ENCODE assay signal across 17 mouse cellular contexts in genomic region chr4:91524367-91524766, GRCm38 (mm10).
DNase-seq lines count a peak whose midpoint lies in the region; TF ChIP-seq lines count a peak whose summit lies in the region.
"Had no signal": no experiment of that assay in that cellular context is flagged by ENCODE, and none has a peak within 500 bp of the region (broad histone marks: within the 10 kb centered on the region; RNA-seq: fewer than 3 reads in every experiment).

No protein-coding gene starts in this region.

- no peaks in the 10 kb centered on the region for H3K9me3 ChIP-seq in MEL (replicated peaks; ENCODE audit: insufficient read depth, low read length)

- intact Hi-C loops in gastrocnemius, adult 2 months (cut with DNase I) = no loop called here

- TF ChIP-seq EP300 in MEL (IDR thresholded peaks at IDR 0.05; ENCODE audit: low read depth in 1 of 2, low read length in 2 of 2) = peak; percentile 61 to 75

- no peak overlapping the region for H3K9ac ChIP-seq in MEL (ENCODE audit: control insufficient read depth, low read depth, low read length, poor library complexity, severe bottlenecking)

- no peaks in the 10 kb centered on the region for H3K4me1 ChIP-seq in MEL (ENCODE audit: control insufficient read depth in 1 of 2, insufficient read depth in 2 of 2, low read length in 2 of 2)

- peak; percentile 15 for DNase-seq in MEL (ENCODE audit: low read depth, low spot score)
- no peak for DNase-seq in gastrocnemius, adult 2 months
- DNase-seq: adrenal gland, adult 2 months; adrenal gland, adult 8-10 months; adrenal gland, postnatal 10 days; adrenal gland, postnatal 14 days; adrenal gland, postnatal 25 days; adrenal gland, postnatal 36 days; B cell, adult 2 months; cerebellum, adult 11 months; cerebellum, adult 11-12 months; cerebellum, adult 18-20 months; cerebellum, adult 2 months; cerebellum, adult 8-10 months had no signal

- H3K79me2 ChIP-seq in MEL (ENCODE audit: control insufficient read depth, insufficient read depth, low read length, poor library complexity) = no peaks in the 10 kb centered on the region

- TF ChIP-seq POLR2A in MEL (IDR thresholded peaks at IDR 0.05; ENCODE audit: control insufficient read depth in 1 of 2, insufficient read depth in 1 of 2, low read depth in 1 of 2, low read length in 2 of 2, poor library complexity in 1 of 2) = no peak

- no peaks in the 10 kb centered on the region for H3K36me3 ChIP-seq in MEL (ENCODE audit: control insufficient read depth in 1 of 2, insufficient read depth in 2 of 2, low read length in 2 of 2)
- H3K36me3 ChIP-seq: G1E had no signal

- TF ChIP-seq CTCF in MEL (IDR thresholded peaks at IDR 0.05 in 2 of 3, conservative IDR thresholded peaks at IDR 0.05 in 1 of 3; ENCODE audit: control insufficient read depth in 1 of 3, insufficient read depth in 1 of 3, low read depth in 2 of 3, low read length in 3 of 3, poor library complexity in 1 of 3, severe bottlenecking in 1 of 3) = no peak
- no peak for TF ChIP-seq CTCF in gastrocnemius, adult 2 months (IDR thresholded peaks at IDR 0.05)

- no peak overlapping the region for H3K4me3 ChIP-seq in MEL (ENCODE audit: control insufficient read depth in 1 of 2, insufficient read depth in 1 of 2, low read depth in 2 of 2, low read length in 2 of 2)
- H3K4me3 ChIP-seq in gastrocnemius, adult 2 months = no peak overlapping the region

- H3K27ac ChIP-seq in MEL (ENCODE audit: control insufficient read depth, low read depth, low read length) = no peak overlapping the region
- no peak overlapping the region for H3K27ac ChIP-seq in gastrocnemius, adult 2 months

- TF ChIP-seq RAD21 in MEL (IDR thresholded peaks at IDR 0.05; ENCODE audit: low read depth, low read length) = no peak

- H3K27me3 ChIP-seq in MEL (ENCODE audit: control insufficient read depth in 1 of 2, insufficient read depth in 2 of 2, low read length in 2 of 2) = no peaks in the 10 kb centered on the region
- H3K27me3 ChIP-seq: CH12.LX, Patski had no signal

TF ChIP-seq in MEL, 35 proteins besides CTCF, POLR2A, EP300 and RAD21:
- TF ChIP-seq TCF12 (IDR thresholded peaks at IDR 0.05; ENCODE audit: low read depth, low read length) (peak; percentile 75), JUND (IDR thresholded peaks at IDR 0.05; ENCODE audit: low read depth, low read length) (no peak), CHD1 (IDR thresholded peaks at IDR 0.05; ENCODE audit: low read depth, low read length) (no peak), MYC (IDR thresholded peaks at IDR 0.05; ENCODE audit: low read depth, low read length) (no peak), ETS1 (IDR thresholded peaks at IDR 0.05; ENCODE audit: low read depth, low read length) (peak; percentile 46; the same call in 1 of the 2 replicates), GATA1 (IDR thresholded peaks at IDR 0.05; ENCODE audit: low read depth, low read length) (peak; percentile 73), RCOR1 (IDR thresholded peaks at IDR 0.05; ENCODE audit: low read depth, low read length) (peak; percentile 94)
